Mouse (Mus musculus) small intestine, adult 2 months (tissue): ENCODE data around the gene Cenpp.

Source experiments
- CTCF ChIP-seq: fragments of 200-500 bp; IDR thresholded peaks from 2 replicates; pipeline ENCODE4 v1.5.1; 2012; ENCODE audit warnings: low read depth, mild to moderate bottlenecking, control low read depth, inconsistent platforms, low read length, moderate library complexity, mixed read lengths; ENCODE audit not compliant: insufficient replicate concordance, insufficient read length; ENCODE audit errors: extremely low read depth
- POLR2A ChIP-seq: fragments of 200-500 bp; IDR thresholded peaks from 2 replicates; pipeline ENCODE4 v1.6.1; 2012; ENCODE audit warnings: low read depth, mild to moderate bottlenecking, control low read depth, inconsistent platforms, low read length, moderate library complexity

DNA sequence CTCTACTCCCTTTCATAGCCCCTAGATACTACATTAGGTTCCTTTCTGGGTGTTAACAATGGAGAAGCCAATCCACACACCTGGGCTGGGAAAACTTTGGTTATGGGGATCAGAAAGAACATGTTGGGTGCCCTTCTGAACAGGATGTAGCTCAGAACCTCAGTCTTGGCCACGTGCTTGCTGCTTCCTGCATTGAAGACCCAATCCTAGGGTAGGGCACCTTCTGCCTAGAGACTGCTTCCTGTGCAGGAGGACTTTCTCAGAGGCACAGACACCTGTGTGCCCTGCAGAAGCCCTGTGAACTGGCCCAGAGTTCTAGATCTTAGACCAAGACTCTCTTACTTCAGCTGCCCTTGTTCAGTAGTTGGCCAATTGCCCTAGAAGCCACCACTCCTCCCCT lies 216.8 kb downstream of the Cenpp start:
- TF ChIP-seq POLR2A (no peak), CTCF (no peak)
